13 mouse cellular contexts compared by ENCODE assay signal in the genomic region with DNA sequence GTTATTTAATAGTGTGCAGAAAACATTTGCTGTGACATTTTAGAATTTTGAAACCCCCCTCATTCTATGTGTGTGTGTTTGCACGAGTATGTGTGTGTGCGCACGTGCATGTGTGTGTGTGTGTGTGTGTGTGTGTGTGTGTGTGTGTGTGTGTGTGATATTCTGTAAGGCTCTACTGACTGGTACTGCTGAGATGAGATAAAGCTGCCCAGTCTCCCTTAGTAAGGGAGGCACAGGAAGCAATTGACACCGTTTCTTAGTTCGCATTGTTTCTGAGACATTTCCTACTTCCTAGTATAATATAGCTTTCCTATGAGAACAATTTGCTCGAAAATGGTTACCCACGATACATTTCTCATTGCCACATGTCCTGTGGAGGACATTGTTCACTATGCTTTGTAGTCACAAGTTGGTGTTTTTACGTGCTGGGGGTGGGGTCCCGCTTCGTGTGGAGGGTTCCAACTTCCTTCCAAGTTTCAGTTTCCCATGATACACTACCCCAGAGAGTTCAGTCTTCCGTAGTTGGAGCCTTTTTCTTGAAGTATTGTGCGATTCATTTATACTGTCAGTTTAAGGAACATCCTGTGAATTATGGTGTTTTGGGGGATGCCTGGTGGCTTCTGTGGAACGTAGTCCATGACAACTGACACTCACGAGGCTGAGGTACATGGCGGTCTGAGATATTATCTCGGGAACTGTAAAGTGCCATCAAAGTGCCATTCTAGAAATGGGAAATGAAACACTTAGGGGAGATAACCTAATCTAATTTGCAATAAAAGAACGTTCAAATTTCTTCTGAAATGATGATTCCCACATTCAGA.
DNase-seq lines count a peak whose midpoint lies in the region; ATAC-seq and TF ChIP-seq lines count a peak whose summit lies in the region.
"Had no signal": no experiment of that assay in that cellular context is flagged by ENCODE, and none has a peak within 500 bp of the region (broad histone marks: within the 10 kb centered on the region; RNA-seq: fewer than 3 reads in every experiment).

No protein-coding gene starts in this region.

- 63% methylated on average over 17 of the region's 17 CpGs for WGBS in heart, postnatal 0 days
- 8% methylated on average over 17 of the region's 17 CpGs for WGBS in liver, embryonic 14.5 days (ENCODE audit: insufficient replicate concordance)

- no peak for TF ChIP-seq EP300 in heart, postnatal 0 days (IDR thresholded peaks at IDR 0.05; ENCODE audit: low read depth)
- 0 out of 2 replicates have a peak, but pooled peaks have one; percentile 23 for TF ChIP-seq EP300 in liver, embryonic 14.5 days (IDR thresholded peaks at IDR 0.05; ENCODE audit: low read depth)

- DNase-seq in heart, postnatal 0 days (ENCODE audit: low spot score), result no peak
- DNase-seq in heart, adult 8-10 months (ENCODE audit: low spot score), result no peak
- DNase-seq in thymus, postnatal 0 days (ENCODE audit: low spot score), result peak; percentile 34
- no peak for DNase-seq in thymus, postnatal 10 days (ENCODE audit: low spot score in 2 of 2)
- peak in 2 of 3 experiments; percentile 20 to 22 for DNase-seq in liver, embryonic 14.5 days (ENCODE audit: low read depth in 3 of 3, low spot score in 3 of 3)
- peak; percentile 37 for DNase-seq in thymus, postnatal 4 days
- no peak for DNase-seq in frontal cortex, postnatal 36 days (ENCODE audit: low spot score in 2 of 2)
- no peak for DNase-seq in adrenal gland, postnatal 25 days
- DNase-seq: cerebellum, adult 18-20 months had no signal

- no peak for TF ChIP-seq CTCF in heart, postnatal 0 days (IDR thresholded peaks at IDR 0.05; ENCODE audit: low read depth)
- TF ChIP-seq CTCF in liver, embryonic 14.5 days (IDR thresholded peaks at IDR 0.05; ENCODE audit: low read depth), result no peak

- 0 out of 2 replicates have a peak, but pooled peaks cover 8% of the 10 kb centered on the region for H3K36me3 ChIP-seq in heart, postnatal 0 days (replicated peaks; ENCODE audit: control insufficient read depth, insufficient read depth, low read length)
- H3K36me3 ChIP-seq in liver, embryonic 14.5 days (replicated peaks; ENCODE audit: control insufficient read depth, insufficient read depth, low read depth), result no peaks in the 10 kb centered on the region
- H3K36me3 ChIP-seq: hindbrain, embryonic 13.5 days; kidney, embryonic 15.5 days; limb, embryonic 15.5 days had no signal

- no peaks in the 10 kb centered on the region for H3K27me3 ChIP-seq in heart, postnatal 0 days (ENCODE audit: control insufficient read depth, insufficient read depth, low read length)
- H3K27me3 ChIP-seq in liver, embryonic 14.5 days (ENCODE audit: control insufficient read depth, insufficient read depth, low read length), result no peaks in the 10 kb centered on the region
- H3K27me3 ChIP-seq: hindbrain, embryonic 13.5 days; kidney, embryonic 15.5 days; limb, embryonic 15.5 days had no signal

- no peak for ATAC-seq in heart, postnatal 0 days (ENCODE audit: insufficient read depth, low read depth)
- peak; percentile 81 for ATAC-seq in liver, embryonic 14.5 days (ENCODE audit: insufficient read depth)
- ATAC-seq: activated CD4-positive, CD25-positive, alpha-beta regulatory T cell, adult 4 months had no signal

- H3K4me2 ChIP-seq in heart, postnatal 0 days (ENCODE audit: low read depth, low read length), result peak overlapping the region; percentile 45
- peak overlapping the region; percentile 61 for H3K4me2 ChIP-seq in liver, embryonic 14.5 days (ENCODE audit: low read depth)
- H3K4me2 ChIP-seq: hindbrain, embryonic 13.5 days; kidney, embryonic 15.5 days; limb, embryonic 15.5 days had no signal

- H3K27ac ChIP-seq in heart, postnatal 0 days (ENCODE audit: low read depth), result no peak overlapping the region
- H3K27ac ChIP-seq in liver, embryonic 14.5 days, result no peak overlapping the region
- H3K27ac ChIP-seq: hindbrain, embryonic 13.5 days; kidney, embryonic 15.5 days; limb, embryonic 15.5 days had no signal

- H3K9ac ChIP-seq in heart, postnatal 0 days (replicated peaks; ENCODE audit: low read depth, low read length), result no peak overlapping the region
- peak overlapping the region; percentile 27; the same call in 1 of the 2 replicates for H3K9ac ChIP-seq in liver, embryonic 14.5 days (replicated peaks)
- H3K9ac ChIP-seq: hindbrain, embryonic 13.5 days; kidney, embryonic 15.5 days; limb, embryonic 15.5 days had no signal

- no peaks in the 10 kb centered on the region for H3K9me3 ChIP-seq in heart, postnatal 0 days (replicated peaks; ENCODE audit: control insufficient read depth, low read length)
- H3K9me3 ChIP-seq in liver, embryonic 14.5 days (ENCODE audit: control insufficient read depth, low read length), result no peaks in the 10 kb centered on the region
- H3K9me3 ChIP-seq: hindbrain, embryonic 13.5 days; kidney, embryonic 15.5 days; limb, embryonic 15.5 days had no signal

- H3K4me1 ChIP-seq in heart, postnatal 0 days (ENCODE audit: control insufficient read depth, insufficient read depth), result no peaks in the 10 kb centered on the region
- no peaks in the 10 kb centered on the region; a peak in 1 of 4 replicates for H3K4me1 ChIP-seq in liver, embryonic 14.5 days (replicated peaks; ENCODE audit: control insufficient read depth in 2 of 2, insufficient read depth in 2 of 2, low read length in 1 of 2)
- H3K4me1 ChIP-seq: hindbrain, embryonic 13.5 days; kidney, embryonic 15.5 days; limb, embryonic 15.5 days had no signal

- peak overlapping the region; percentile 22; the same call in 1 of the 2 replicates for H3K4me3 ChIP-seq in heart, postnatal 0 days (ENCODE audit: low read depth, low read length)
- peak overlapping the region; percentile 30 to 37 for H3K4me3 ChIP-seq in liver, embryonic 14.5 days (ENCODE audit: insufficient read depth in 1 of 2, low read depth in 2 of 2, low read length in 2 of 2)
- H3K4me3 ChIP-seq: hindbrain, embryonic 13.5 days; kidney, embryonic 15.5 days; limb, embryonic 15.5 days had no signal

Comparison
In these comparisons a context has a peak if more than half of its experiments do, and no peak if none do; other contexts are left out.
1. DNase-seq: peak in thymus, postnatal 0 days (single experiment), liver, embryonic 14.5 days (2 of 3) and thymus, postnatal 4 days (single experiment); none in heart, postnatal 0 days (single experiment), heart, adult 8-10 months (single experiment), thymus, postnatal 10 days (0 of 2), frontal cortex, postnatal 36 days (0 of 2) and adrenal gland, postnatal 25 days (single experiment).